Mouse (Mus musculus) midbrain, embryonic 16.5 days (tissue): ENCODE measurements around the gene Nos3. TPM values are rescaled to one million over a fixed set of nuclear protein-coding genes. Genes with fewer than 3 reads are reported as not detected.

Experiments used
- ATAC-seq: fragments of 200-750 bp; cut with Nextera tagmentation; 2 replicates; pipeline ENCODE4 v1.8.0; 2017; ENCODE audit warnings: moderate TSS enrichment
- H3K27ac ChIP-seq: fragments of 300-500 bp; sonication (generic); 2 replicates; pipeline ENCODE4 v1.5.1; 2014; ENCODE audit warnings: mild to moderate bottlenecking, low read length, mixed read lengths
- H3K27me3 ChIP-seq: fragments of 300-500 bp; sonication (generic); 2 replicates; pipeline ENCODE4 v1.6.1; 2014; ENCODE audit warnings: low read depth, low read length, mixed read lengths; ENCODE audit not compliant: control insufficient read depth, insufficient read depth
- H3K36me3 ChIP-seq: fragments of 300-500 bp; sonication (generic); 2 replicates; pipeline ENCODE4 v1.6.1; 2014; ENCODE audit warnings: mild to moderate bottlenecking, low read length, moderate library complexity, mixed read lengths; ENCODE audit not compliant: control insufficient read depth, insufficient read depth
- H3K4me1 ChIP-seq: fragments of 300-500 bp; sonication (generic); 2 replicates; pipeline ENCODE4 v1.6.1; 2014; ENCODE audit warnings: mild to moderate bottlenecking, low read length, mixed read lengths; ENCODE audit not compliant: control insufficient read depth, insufficient read depth
- H3K4me2 ChIP-seq: fragments of 300-500 bp; sonication (generic); 2 replicates; pipeline ENCODE4 v1.6.1; 2014; ENCODE audit warnings: mild to moderate bottlenecking, low read length, mixed read lengths
- H3K4me3 ChIP-seq: fragments of 300-500 bp; sonication (generic); 2 replicates; pipeline ENCODE4 v1.5.1; 2014; ENCODE audit warnings: low read depth, mild to moderate bottlenecking, low read length, moderate library complexity, mixed read lengths
- H3K9ac ChIP-seq: fragments of 300-500 bp; sonication (generic); 2 replicates; pipeline ENCODE4 v1.6.1; 2014; ENCODE audit warnings: low read depth, low read length, mixed read lengths
- H3K9me3 ChIP-seq: fragments of 300-500 bp; sonication (generic); replicated peaks from 2 replicates; pipeline ENCODE4 v1.6.1; 2014; ENCODE audit warnings: mild to moderate bottlenecking, low read length, mixed read lengths; ENCODE audit not compliant: control insufficient read depth, poor library complexity, severe bottlenecking
- WGBS: fragments of 180-500 bp; shearing (Covaris S2); extraction: QIAGEN DNeasy Blood & Tissue Kit; methylation state at CpG from one replicate; pipeline ENCODE4 v1.1.7; 2014; 5-methylcytosine and 5-hydroxymethylcytosine counted together
- polyA plus RNA-seq: library from polyadenylated mRNA; unstranded; fragments of >200 nt; fragmentation: Nextera tagmentation; extraction: Ambion mirVana; gene quantifications from 2 replicates; pipeline ENCODE4 v1.2.1, GENCODE M21; 2015

Nos3 gene
- 8.8 and 9.7 TPM in 2 replicates for polyA plus RNA-seq

GRCm38 (mm10) chr5:24364508-24364907 is at the start of gene Nos3:
TSS of gene Nos3 (plus strand) at chr5:24364810.
- no peak within 1 kb of the TSS for H3K4me2 ChIP-seq
- H3K9ac ChIP-seq, result 0 out of 2 replicates have a peak within 1 kb of the TSS, but pooled peaks have one; percentile 14
- no peak within 1 kb of the TSS for H3K4me3 ChIP-seq
- 24% methylated on average over 12 of the region's 12 CpGs for WGBS
- no peak within 1 kb of the TSS for H3K27ac ChIP-seq
- 0 out of 2 replicates have a peak, but pooled peaks cover 3% of the 10 kb centered on the region for H3K4me1 ChIP-seq
- H3K36me3 ChIP-seq, result no peaks in the 10 kb centered on the region
- H3K9me3 ChIP-seq, result no peaks in the 10 kb centered on the region
- no peaks in the 10 kb centered on the region for H3K27me3 ChIP-seq
- ATAC-seq, result no peak

DNA sequence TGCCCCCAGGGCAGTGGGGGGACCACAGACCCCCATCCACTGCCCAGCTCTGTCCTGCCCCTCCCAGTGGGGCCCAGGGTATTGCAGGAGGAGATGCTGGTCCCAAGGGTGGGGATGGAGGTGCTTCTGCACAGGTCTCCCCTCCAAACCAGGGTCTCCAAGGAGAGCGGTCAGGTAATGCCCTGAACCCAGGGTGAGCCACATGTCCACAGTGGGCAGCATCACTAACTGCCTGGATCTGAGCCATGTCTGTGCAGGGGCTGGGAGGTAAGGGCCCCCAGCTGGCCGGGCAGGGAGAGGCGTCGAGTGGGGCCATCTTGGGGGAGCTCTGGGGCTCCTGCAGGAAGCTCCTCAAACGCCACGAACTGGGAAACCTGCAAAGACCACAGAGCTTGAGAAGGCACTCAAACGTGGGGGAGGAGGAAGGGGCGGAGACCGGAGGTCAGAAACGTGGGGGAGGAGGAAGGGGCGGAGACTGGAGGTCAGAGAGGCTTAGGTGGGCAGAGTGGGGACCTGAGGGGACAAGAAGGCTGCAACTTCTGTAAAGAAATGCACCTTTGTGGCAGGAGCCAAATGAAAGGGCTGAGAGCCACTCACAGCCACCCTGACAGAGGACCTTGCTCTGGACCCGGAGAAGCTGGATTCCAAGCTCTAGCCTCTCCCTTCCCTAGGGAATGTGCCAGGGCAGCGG is 44.7 kb upstream of the Nos3 start:
- Histone ChIP-seq H3K4me1 (peaks cover 3% of the 10 kb centered on the region; the same call in 1 of the 2 replicates), H3K9ac (no peak overlapping the region), H3K9me3 (no peaks in the 10 kb centered on the region), H3K27me3 (no peaks in the 10 kb centered on the region), H3K36me3 (peaks cover 8% of the 10 kb centered on the region), H3K4me2 (no peak overlapping the region), H3K4me3 (no peak overlapping the region), H3K27ac (no peak overlapping the region)
- no peak for ATAC-seq
- WGBS, result 17% methylated on average over 13 of the region's 13 CpGs

GRCm38 (mm10) chr5:24320467-24320813 is 44.2 kb upstream of the Nos3 start:
- no peak overlapping the region for H3K27ac ChIP-seq
- peaks cover 3% of the 10 kb centered on the region; the same call in 1 of the 2 replicates for H3K4me1 ChIP-seq
- no peak overlapping the region for H3K4me3 ChIP-seq
- H3K27me3 ChIP-seq, result no peaks in the 10 kb centered on the region
- H3K9me3 ChIP-seq, result no peaks in the 10 kb centered on the region
- H3K36me3 ChIP-seq, result peaks cover 13% of the 10 kb centered on the region
- no peak overlapping the region for H3K9ac ChIP-seq
- H3K4me2 ChIP-seq, result no peak overlapping the region
- no peak for ATAC-seq
- WGBS, result 40% methylated on average over 6 of the region's 6 CpGs

DNA sequence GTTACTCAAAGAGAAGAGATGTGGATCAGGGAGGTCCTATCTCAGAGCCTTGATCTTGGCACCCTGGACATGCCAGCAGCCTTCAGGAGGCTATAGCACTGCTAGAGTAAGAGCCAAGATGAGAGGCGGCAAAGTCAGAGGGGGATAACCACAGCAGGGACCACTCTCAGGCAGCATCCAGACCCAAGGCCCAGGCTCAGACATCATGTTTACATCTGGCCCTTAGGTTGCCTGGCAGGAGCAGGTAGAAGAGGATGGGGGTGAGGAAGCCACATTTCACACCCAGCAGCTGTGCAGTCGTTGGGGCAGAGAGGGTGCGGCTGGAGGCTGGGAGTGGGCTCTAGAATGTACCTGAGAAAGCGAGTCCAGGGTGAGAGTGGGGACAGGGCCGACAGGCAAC is 43.7 kb upstream of the Nos3 start:
- Histone ChIP-seq H3K36me3 (peaks cover 14% of the 10 kb centered on the region), H3K4me3 (no peak overlapping the region), H3K27me3 (no peaks in the 10 kb centered on the region), H3K27ac (no peak overlapping the region), H3K9me3 (no peaks in the 10 kb centered on the region), H3K9ac (no peak overlapping the region), H3K4me2 (no peak overlapping the region), H3K4me1 (peaks cover 3% of the 10 kb centered on the region; the same call in 1 of the 2 replicates)
- no peak for ATAC-seq
- 44% methylated on average over 5 of the region's 5 CpGs for WGBS

DNA sequence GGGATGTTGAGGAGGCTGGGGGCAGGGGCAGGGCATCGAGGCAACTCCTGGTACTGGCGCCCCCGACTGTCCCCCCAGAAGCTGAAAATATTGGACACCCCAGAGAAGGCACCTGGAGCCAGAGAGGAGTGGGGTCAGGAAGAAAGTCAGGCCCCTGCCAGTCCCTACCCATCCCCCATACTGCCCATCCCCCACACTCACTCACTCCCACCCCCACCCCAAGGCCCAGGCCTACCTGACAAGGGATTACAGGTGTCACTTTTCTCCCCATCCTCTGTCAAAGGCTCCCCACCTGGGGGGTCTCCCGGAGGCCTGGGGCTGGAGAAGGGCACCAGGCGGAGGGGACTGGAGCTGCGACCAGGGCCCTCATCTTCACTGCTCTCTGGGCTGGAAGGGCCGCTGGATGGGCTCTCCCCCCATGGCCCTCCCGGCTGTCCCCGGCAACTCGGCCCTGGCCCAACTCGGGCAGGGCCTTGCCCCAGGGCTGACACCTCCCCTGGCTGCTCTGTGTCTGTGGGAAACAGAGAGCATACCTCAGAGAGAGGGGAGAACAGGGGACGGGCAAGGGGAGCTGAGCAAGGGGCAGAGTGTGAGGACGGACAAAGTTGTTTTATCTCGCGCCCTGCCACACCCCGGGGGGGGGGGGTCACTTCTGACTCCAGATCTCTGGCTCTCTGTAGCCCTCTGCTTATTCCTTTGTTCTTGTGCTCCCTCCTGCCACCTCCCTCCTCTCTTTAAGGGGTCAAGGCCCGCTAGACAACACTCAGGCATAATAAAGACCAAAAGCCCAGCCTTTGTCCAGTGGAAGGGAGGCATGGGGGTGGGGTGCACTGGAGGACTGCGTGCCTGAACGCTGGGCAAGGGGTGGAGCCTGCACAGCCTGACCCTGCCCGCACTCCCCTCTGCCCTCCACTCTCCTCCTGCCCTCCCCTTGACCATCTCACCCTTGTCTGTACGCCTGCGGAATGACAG is 42.6 kb upstream of the Nos3 start:
- ATAC-seq, result no peak
- H3K27me3 ChIP-seq, result no peaks in the 10 kb centered on the region
- WGBS, result 10% methylated on average over 22 of the region's 22 CpGs
- no peaks in the 10 kb centered on the region for H3K9me3 ChIP-seq
- peaks cover 3% of the 10 kb centered on the region; the same call in 1 of the 2 replicates for H3K4me1 ChIP-seq
- peaks cover 17% of the 10 kb centered on the region for H3K36me3 ChIP-seq
- H3K27ac ChIP-seq, result no peak overlapping the region
- no peak overlapping the region for H3K4me3 ChIP-seq
- no peak overlapping the region for H3K4me2 ChIP-seq
- peak overlapping the region; percentile 10; the same call in 1 of the 2 replicates for H3K9ac ChIP-seq

DNA sequence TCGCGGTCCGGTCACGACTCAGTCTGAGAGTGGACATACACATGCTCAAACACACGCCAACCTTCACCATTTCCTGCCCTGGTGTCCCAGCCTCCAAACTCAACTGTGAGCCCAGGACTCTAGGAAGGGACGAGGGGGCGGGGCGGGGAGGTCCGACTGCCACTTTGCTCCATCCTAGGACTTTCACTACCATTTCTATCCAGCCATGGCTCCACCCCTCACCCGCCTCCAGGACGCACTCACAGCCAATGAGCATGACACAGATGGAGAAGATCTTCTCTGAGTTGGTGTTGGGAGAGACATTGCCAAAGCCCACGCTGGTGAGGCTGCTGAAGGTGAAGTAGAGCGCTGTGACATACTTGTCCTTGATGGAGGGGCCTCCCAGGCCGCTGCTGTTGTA is 39.4 kb upstream of the Nos3 start:
- WGBS, result 57% methylated on average over 14 of the region's 14 CpGs
- Histone ChIP-seq H3K9ac (no peak overlapping the region), H3K4me2 (no peak overlapping the region), H3K27ac (no peak overlapping the region), H3K27me3 (no peaks in the 10 kb centered on the region), H3K9me3 (no peaks in the 10 kb centered on the region), H3K4me1 (peaks cover 18% of the 10 kb centered on the region), H3K36me3 (peaks cover 17% of the 10 kb centered on the region), H3K4me3 (no peak overlapping the region)
- ATAC-seq, result no peak

DNA sequence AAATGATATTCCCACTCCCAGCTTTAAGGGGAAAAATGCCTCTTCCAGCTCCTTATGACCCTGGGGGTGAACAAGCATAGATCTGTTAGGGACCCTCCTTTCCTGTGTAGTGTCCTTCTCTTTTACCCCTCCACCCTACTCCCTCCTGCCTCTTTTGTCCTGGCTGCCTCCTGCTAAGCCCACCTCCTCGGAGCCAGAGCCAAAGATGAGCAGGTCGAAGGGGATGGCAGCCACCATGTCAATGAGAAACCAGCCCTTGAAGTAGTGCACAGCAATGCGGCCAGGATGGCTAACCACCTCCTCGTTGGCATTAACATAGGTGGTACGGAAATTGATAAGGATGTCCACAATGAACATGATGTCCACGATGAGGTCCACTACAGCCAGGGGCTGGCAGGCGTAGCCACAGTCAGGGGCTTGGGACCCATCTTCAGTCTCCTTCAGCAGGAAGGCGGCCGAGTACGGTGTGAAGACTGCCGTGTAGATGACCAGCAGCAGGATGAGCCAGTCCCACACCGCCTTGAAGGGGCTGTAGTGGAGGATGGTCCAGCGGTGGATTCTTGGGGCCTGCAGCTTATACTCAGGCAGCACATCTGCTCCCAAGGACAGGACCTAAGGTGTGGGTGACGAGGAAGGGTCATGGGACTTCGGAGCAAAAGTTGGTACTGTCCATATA is 38.3 kb upstream of the Nos3 start:
- H3K9me3 ChIP-seq, result no peaks in the 10 kb centered on the region
- H3K4me2 ChIP-seq, result no peak overlapping the region
- no peaks in the 10 kb centered on the region for H3K27me3 ChIP-seq
- 92% methylated on average over 15 of the region's 15 CpGs for WGBS
- no peak overlapping the region for H3K27ac ChIP-seq
- peaks cover 18% of the 10 kb centered on the region for H3K4me1 ChIP-seq
- H3K9ac ChIP-seq, result no peak overlapping the region
- H3K36me3 ChIP-seq, result peaks cover 17% of the 10 kb centered on the region
- ATAC-seq, result no peak
- H3K4me3 ChIP-seq, result no peak overlapping the region

DNA sequence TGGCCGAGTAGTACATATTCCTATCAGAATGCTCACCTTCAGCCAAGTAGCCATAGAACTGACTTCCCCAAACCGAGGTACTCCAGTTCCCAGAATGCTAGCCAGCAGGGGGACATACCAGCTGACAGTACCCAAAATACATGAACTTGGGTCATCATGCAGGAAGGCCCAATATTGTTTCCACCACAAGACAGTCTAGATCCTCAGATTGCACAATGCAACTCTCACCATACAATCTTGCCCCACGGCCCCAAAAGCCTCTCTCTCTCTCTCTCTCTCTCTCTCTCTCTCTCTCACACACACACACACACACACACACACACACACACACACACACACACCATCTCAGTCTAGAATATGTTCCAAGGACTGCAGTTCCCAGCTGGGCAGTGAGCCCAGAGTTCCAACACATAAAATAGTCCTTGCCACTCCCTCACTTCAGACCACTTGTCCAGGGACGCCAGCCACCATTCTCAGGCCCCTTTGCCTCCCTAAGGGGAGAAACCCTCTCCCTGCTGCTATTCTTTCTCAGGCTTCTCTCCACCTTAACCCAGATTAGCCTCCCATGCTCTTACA is 37.7 kb upstream of the Nos3 start:
- H3K4me1 ChIP-seq, result peaks cover 18% of the 10 kb centered on the region
- H3K4me2 ChIP-seq, result no peak overlapping the region
- peaks cover 21% of the 10 kb centered on the region for H3K36me3 ChIP-seq
- H3K9ac ChIP-seq, result no peak overlapping the region
- H3K27me3 ChIP-seq, result no peaks in the 10 kb centered on the region
- no peak overlapping the region for H3K4me3 ChIP-seq
- WGBS, result 84% methylated on average over 4 of the region's 4 CpGs
- ATAC-seq, result no peak
- H3K9me3 ChIP-seq, result no peaks in the 10 kb centered on the region
- no peak overlapping the region for H3K27ac ChIP-seq
